Mouse (Mus musculus): ENCODE results near the gene Cox4i2. TPM values are rescaled to one million over a fixed set of nuclear protein-coding genes. Genes with fewer than 3 reads are reported as not detected.

The Cox4i2 gene
- polyA plus RNA-seq, 1 experiment from 2014 or later, result 4.5 TPM

GRCm38 (mm10) chr2:152724332-152724723 lies 29.6 kb upstream of the Cox4i2 start:
- Histone ChIP-seq H3K27me3 (no peaks in the 10 kb centered on the region), H3K27ac (replicated peaks) (peak overlapping the region; percentile 28; the same call in 1 of the 2 replicates)
- 69% methylated on average over 3 of the region's 3 CpGs for WGBS

GRCm38 (mm10) chr2:152725178-152725750 lies 28.7 kb upstream of the Cox4i2 start:
- no peak for ATAC-seq (ENCODE audit: low read depth)
- no peaks in the 10 kb centered on the region for H3K27me3 ChIP-seq
- 31% methylated on average over 15 of the region's 15 CpGs for WGBS
- H3K4me1 ChIP-seq (replicated peaks), result peaks cover 41% of the 10 kb centered on the region
- H3K27ac ChIP-seq (replicated peaks), result 0 out of 2 replicates have a peak overlapping the region, but pooled peaks have one; percentile 1
- H3K4me2 ChIP-seq, result no peak overlapping the region
- no peak overlapping the region for H3K4me3 ChIP-seq
- no peaks in the 10 kb centered on the region for H3K9me3 ChIP-seq
- H3K36me3 ChIP-seq, result no peaks in the 10 kb centered on the region
- no peak overlapping the region for H3K9ac ChIP-seq

More at GRCm38 (mm10) chr2:152724332-152724723, 29.6 kb upstream of the Cox4i2 start:
- Histone ChIP-seq H3K4me3 (peak overlapping the region; percentile 32), H3K4me1 (replicated peaks) (peaks cover 33% of the 10 kb centered on the region), H3K9ac (peak overlapping the region; percentile 68), H3K4me2 (peak overlapping the region; percentile 62), H3K9me3 (no peaks in the 10 kb centered on the region), H3K36me3 (no peaks in the 10 kb centered on the region)
- ATAC-seq (ENCODE audit: low read depth), result 0 out of 2 replicates have a peak, but pooled peaks have one; percentile 1

GRCm38 (mm10) chr2:152726213-152726612 lies 27.8 kb upstream of the Cox4i2 start:
- Histone ChIP-seq H3K9ac (no peak overlapping the region), H3K4me2 (no peak overlapping the region), H3K9me3 (no peaks in the 10 kb centered on the region), H3K36me3 (no peaks in the 10 kb centered on the region), H3K4me1 (replicated peaks) (peaks cover 41% of the 10 kb centered on the region), H3K27me3 (no peaks in the 10 kb centered on the region), H3K4me3 (no peak overlapping the region), H3K27ac (replicated peaks) (no peak overlapping the region)
- WGBS, result 86% methylated on average over 6 of the region's 6 CpGs
- ATAC-seq (ENCODE audit: low read depth), result no peak

- Histone ChIP-seq H3K4me3 (no peak overlapping the region), H3K27me3 (no peaks in the 10 kb centered on the region), H3K27ac (replicated peaks) (no peak overlapping the region), H3K9ac (no peak overlapping the region), H3K9me3 (no peaks in the 10 kb centered on the region), H3K4me1 (replicated peaks) (peaks cover 41% of the 10 kb centered on the region), H3K4me2 (no peak overlapping the region), H3K36me3 (no peaks in the 10 kb centered on the region)
- no peak for ATAC-seq (ENCODE audit: low read depth)
- 74% methylated on average over 6 of the region's 6 CpGs for WGBS
These were observed 27.1 kb upstream of the Cox4i2 start for GRCm38 (mm10) chr2:152726751-152727335.

- no peaks in the 10 kb centered on the region for H3K9me3 ChIP-seq
- no peaks in the 10 kb centered on the region for H3K36me3 ChIP-seq
- peaks cover 41% of the 10 kb centered on the region for H3K4me1 ChIP-seq (replicated peaks)
- 86% methylated on average over 14 of the region's 14 CpGs for WGBS
- no peaks in the 10 kb centered on the region for H3K27me3 ChIP-seq
- 0 out of 2 replicates have a peak overlapping the region, but pooled peaks have one; percentile 22 for H3K9ac ChIP-seq
- no peak overlapping the region for H3K4me3 ChIP-seq
- no peak for ATAC-seq (ENCODE audit: low read depth)
- peak overlapping the region; percentile 49 for H3K27ac ChIP-seq (replicated peaks)
- no peak overlapping the region for H3K4me2 ChIP-seq
These were observed 26.0 kb upstream of the Cox4i2 start for GRCm38 (mm10) chr2:152727795-152728510.

- 80% methylated on average over 7 of the region's 7 CpGs for WGBS
- no peak for ATAC-seq (ENCODE audit: low read depth)
- H3K4me1 ChIP-seq (replicated peaks), result peaks cover 40% of the 10 kb centered on the region
- H3K27me3 ChIP-seq, result no peaks in the 10 kb centered on the region
- no peak overlapping the region for H3K27ac ChIP-seq (replicated peaks)
- H3K4me3 ChIP-seq, result no peak overlapping the region
- no peak overlapping the region for H3K4me2 ChIP-seq
- H3K9ac ChIP-seq, result no peak overlapping the region
- no peaks in the 10 kb centered on the region for H3K9me3 ChIP-seq
- no peaks in the 10 kb centered on the region for H3K36me3 ChIP-seq
These were observed 25.4 kb upstream of the Cox4i2 start for GRCm38 (mm10) chr2:152728594-152728993.

GRCm38 (mm10) chr2:152729013-152729635 lies 24.8 kb upstream of the Cox4i2 start:
- Histone ChIP-seq H3K4me3 (no peak overlapping the region), H3K27ac (replicated peaks) (peak overlapping the region; percentile 54; the same call in 1 of the 2 replicates), H3K36me3 (no peaks in the 10 kb centered on the region), H3K9ac (peak overlapping the region; percentile 41; the same call in 1 of the 2 replicates), H3K4me1 (replicated peaks) (peaks cover 35% of the 10 kb centered on the region), H3K9me3 (no peaks in the 10 kb centered on the region), H3K27me3 (no peaks in the 10 kb centered on the region), H3K4me2 (no peak overlapping the region)
- 61% methylated on average over 8 of the region's 8 CpGs for WGBS
- 0 out of 2 replicates have a peak, but pooled peaks have one; percentile 4 for ATAC-seq (ENCODE audit: low read depth)

GRCm38 (mm10) chr2:152729636-152730020 lies 24.3 kb upstream of the Cox4i2 start:
- WGBS, result 38% methylated on average over 7 of the region's 7 CpGs
- Histone ChIP-seq H3K4me2 (no peak overlapping the region), H3K36me3 (no peaks in the 10 kb centered on the region), H3K4me1 (replicated peaks) (peaks cover 37% of the 10 kb centered on the region), H3K9me3 (no peaks in the 10 kb centered on the region), H3K4me3 (no peak overlapping the region), H3K27ac (replicated peaks) (peak overlapping the region; percentile 54; the same call in 1 of the 2 replicates), H3K27me3 (no peaks in the 10 kb centered on the region), H3K9ac (peak overlapping the region; percentile 41; the same call in 1 of the 2 replicates)
- 0 out of 2 replicates have a peak, but pooled peaks have one; percentile 17 for ATAC-seq (ENCODE audit: low read depth)

- no peak overlapping the region for H3K27ac ChIP-seq (replicated peaks)
- H3K4me3 ChIP-seq, result no peak overlapping the region
- no peak overlapping the region for H3K4me2 ChIP-seq
- ATAC-seq (ENCODE audit: low read depth), result no peak
- H3K9ac ChIP-seq, result no peak overlapping the region
- peaks cover 49% of the 10 kb centered on the region for H3K4me1 ChIP-seq (replicated peaks)
- H3K36me3 ChIP-seq, result no peaks in the 10 kb centered on the region
- H3K27me3 ChIP-seq, result no peaks in the 10 kb centered on the region
- WGBS, result 89% methylated on average over 2 of the region's 2 CpGs
- H3K9me3 ChIP-seq, result no peaks in the 10 kb centered on the region
These were observed 20.8 kb upstream of the Cox4i2 start for GRCm38 (mm10) chr2:152733201-152733600.

- Histone ChIP-seq H3K9ac (peak overlapping the region; percentile 38), H3K27me3 (no peaks in the 10 kb centered on the region), H3K9me3 (no peaks in the 10 kb centered on the region), H3K4me3 (peak overlapping the region; percentile 57), H3K4me2 (peak overlapping the region; percentile 89), H3K4me1 (replicated peaks) (peaks cover 57% of the 10 kb centered on the region), H3K27ac (replicated peaks) (peak overlapping the region; percentile 59), H3K36me3 (no peaks in the 10 kb centered on the region)
- WGBS, result 15% methylated on average over 10 of the region's 10 CpGs
- no peak for ATAC-seq (ENCODE audit: low read depth)
These were observed 19.5 kb upstream of the Cox4i2 start for GRCm38 (mm10) chr2:152734501-152734900.

- peak overlapping the region; percentile 61 for H3K9ac ChIP-seq
- peaks cover 57% of the 10 kb centered on the region for H3K4me1 ChIP-seq (replicated peaks)
These were observed 19.0 kb upstream of the Cox4i2 start for GRCm38 (mm10) chr2:152734984-152735383.

More at GRCm38 (mm10) chr2:152734984-152735383, 19.0 kb upstream of the Cox4i2 start:
- under 1% methylated on average over 28 of the region's 28 CpGs for WGBS
- peak overlapping the region; percentile 57 for H3K4me3 ChIP-seq
- no peaks in the 10 kb centered on the region for H3K9me3 ChIP-seq
- H3K27me3 ChIP-seq, result no peaks in the 10 kb centered on the region
- H3K36me3 ChIP-seq, result no peaks in the 10 kb centered on the region
- ATAC-seq (ENCODE audit: low read depth), result peak; percentile 86
- peak overlapping the region; percentile 89 for H3K4me2 ChIP-seq
- H3K27ac ChIP-seq (replicated peaks), result peak overlapping the region; percentile 88
